Mouse (Mus musculus): ENCODE data around the gene Golm1. TPM values are rescaled to one million over a fixed set of nuclear protein-coding genes. Genes with fewer than 3 reads are reported as not detected.
A peak's percentile ranks its signal among the peaks of the same experiment; 100 is the strongest.

Gene Golm1
- polyA plus RNA-seq, 1 experiment from 2014 or later = 54.3 TPM

DNA sequence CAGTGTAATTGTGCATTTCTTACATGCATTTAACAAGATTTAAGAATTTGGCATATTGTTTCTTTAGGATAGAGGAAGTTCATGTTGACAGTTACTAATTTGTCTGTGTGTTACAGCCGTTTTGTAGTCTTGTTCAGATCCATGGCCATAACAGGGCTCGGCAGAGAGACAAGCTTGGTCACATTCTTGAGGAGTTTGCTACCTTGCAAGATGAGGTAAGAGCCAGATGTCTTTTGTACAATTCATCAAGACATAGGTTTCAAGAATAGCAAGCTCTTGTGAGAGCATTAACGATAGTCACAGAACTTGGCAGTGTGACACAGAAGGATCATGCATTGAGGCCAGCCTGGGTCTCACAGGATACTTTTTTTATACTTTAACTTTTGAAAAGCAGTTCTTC lies 51.2 kb downstream of the Golm1 start:
- Histone ChIP-seq H3K9me3 (ENCODE audit: control insufficient read depth, low read length) (no peaks in the 10 kb centered on the region), H3K27ac (replicated peaks) (no peak overlapping the region), H3K9ac (ENCODE audit: low read length) (no peak overlapping the region), H3K36me3 (ENCODE audit: control insufficient read depth, insufficient read depth, low read length) (peaks cover 23% of the 10 kb centered on the region), H3K4me2 (replicated peaks; ENCODE audit: low read depth) (no peak overlapping the region), H3K4me3 (ENCODE audit: low read depth, low read length) (no peak overlapping the region), H3K27me3 (ENCODE audit: control insufficient read depth, insufficient read depth, low read length) (no peaks in the 10 kb centered on the region), H3K4me1 (replicated peaks; ENCODE audit: control insufficient read depth, insufficient read depth) (no peaks in the 10 kb centered on the region)
- WGBS = 45% methylated on average over 3 of the region's 3 CpGs
- DNase-seq (ENCODE audit: low spot score) (no peak), ATAC-seq (ENCODE audit: low FRiP score, low TSS enrichment) (no peak)
- TF ChIP-seq EP300 (optimal IDR thresholded peaks at IDR 0.05) = peak; percentile 85
- TF ChIP-seq CTCF (IDR thresholded peaks at IDR 0.05; ENCODE audit: low read depth) = no peak

DNA sequence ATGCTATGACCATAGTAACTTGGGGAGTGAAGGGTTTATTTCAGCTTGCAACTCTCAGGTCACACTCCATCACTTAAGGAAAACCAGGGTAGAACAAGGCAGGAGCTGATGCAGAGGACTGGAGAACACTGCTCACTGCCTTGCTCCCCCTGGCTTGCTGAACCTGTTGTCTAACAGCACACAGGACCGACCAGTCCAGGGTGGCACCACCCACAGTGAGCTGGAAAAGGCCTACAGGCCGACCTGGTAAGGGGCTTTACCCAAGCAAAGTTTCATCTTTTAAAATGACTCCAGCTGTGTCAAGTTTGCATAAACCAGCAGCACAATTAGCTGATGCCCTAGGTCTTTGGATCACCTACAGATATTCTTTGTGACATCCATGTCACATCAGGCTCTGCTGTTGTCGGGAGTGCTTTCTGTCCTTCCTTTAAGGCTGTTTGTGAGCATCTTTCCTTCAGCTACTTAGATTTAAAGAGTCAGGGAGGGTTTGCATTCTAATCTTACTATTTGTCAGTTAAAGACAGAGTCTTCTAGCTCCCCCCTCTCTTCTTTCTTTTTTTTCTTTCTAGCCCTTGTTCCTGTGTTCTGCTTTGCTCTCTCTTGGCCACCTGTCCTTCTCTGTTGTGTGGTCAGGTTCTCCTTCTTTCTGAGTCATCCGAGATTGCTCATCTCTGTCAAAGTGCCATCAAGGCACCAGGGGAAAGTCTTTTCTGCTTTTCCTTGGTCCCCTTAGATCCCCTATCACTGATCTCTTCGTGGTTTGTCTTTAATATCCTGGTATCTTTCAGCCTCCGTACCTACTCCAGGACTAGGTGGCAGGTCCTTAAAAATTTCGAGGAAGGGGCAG lies 53.7 kb downstream of the Golm1 start:
- ATAC-seq (ENCODE audit: low FRiP score, low TSS enrichment) (no peak), DNase-seq (ENCODE audit: low spot score) (no peak)
- 81% methylated on average over 7 of the region's 7 CpGs for WGBS
- H3K4me1 ChIP-seq (replicated peaks; ENCODE audit: control insufficient read depth, insufficient read depth) = no peaks in the 10 kb centered on the region
- H3K4me3 ChIP-seq (ENCODE audit: low read depth, low read length) = no peak overlapping the region
- no peak overlapping the region for H3K4me2 ChIP-seq (replicated peaks; ENCODE audit: low read depth)
- no peaks in the 10 kb centered on the region for H3K9me3 ChIP-seq (ENCODE audit: control insufficient read depth, low read length)
- no peak overlapping the region for H3K27ac ChIP-seq (replicated peaks)
- TF ChIP-seq CTCF (IDR thresholded peaks at IDR 0.05; ENCODE audit: low read depth) (no peak), EP300 (optimal IDR thresholded peaks at IDR 0.05) (no peak)
- H3K36me3 ChIP-seq (ENCODE audit: control insufficient read depth, insufficient read depth, low read length) = peaks cover 25% of the 10 kb centered on the region
- no peak overlapping the region for H3K9ac ChIP-seq (ENCODE audit: low read length)
- no peaks in the 10 kb centered on the region for H3K27me3 ChIP-seq (ENCODE audit: control insufficient read depth, insufficient read depth, low read length)

GRCm38 (mm10) chr13:59618463-59618862 lies 57.1 kb downstream of the Golm1 start:
- 87% methylated on average over 6 of the region's 6 CpGs for WGBS
- H3K9ac ChIP-seq (ENCODE audit: low read length) = no peak overlapping the region
- peaks cover 14% of the 10 kb centered on the region for H3K36me3 ChIP-seq (ENCODE audit: control insufficient read depth, insufficient read depth, low read length)
- no peak for DNase-seq (ENCODE audit: low spot score)
- no peaks in the 10 kb centered on the region for H3K9me3 ChIP-seq (ENCODE audit: control insufficient read depth, low read length)
- no peak overlapping the region for H3K4me2 ChIP-seq (replicated peaks; ENCODE audit: low read depth)
- H3K27me3 ChIP-seq (ENCODE audit: control insufficient read depth, insufficient read depth, low read length) = no peaks in the 10 kb centered on the region
- H3K4me1 ChIP-seq (replicated peaks; ENCODE audit: control insufficient read depth, insufficient read depth) = no peaks in the 10 kb centered on the region
- no peak for ATAC-seq (ENCODE audit: low FRiP score, low TSS enrichment)
- no peak for TF ChIP-seq CTCF (IDR thresholded peaks at IDR 0.05; ENCODE audit: low read depth)
- TF ChIP-seq EP300 (optimal IDR thresholded peaks at IDR 0.05) = no peak
- H3K27ac ChIP-seq (replicated peaks) = no peak overlapping the region
- no peak overlapping the region for H3K4me3 ChIP-seq (ENCODE audit: low read depth, low read length)

GRCm38 (mm10) chr13:59615554-59615953 lies 60.1 kb downstream of the Golm1 start:
- DNase-seq (ENCODE audit: low spot score) (no peak), ATAC-seq (ENCODE audit: low FRiP score, low TSS enrichment) (0 out of 2 replicates have a peak, but pooled peaks have one; percentile 15)
- no peak overlapping the region for H3K9ac ChIP-seq (ENCODE audit: low read length)
- no peak for TF ChIP-seq CTCF (IDR thresholded peaks at IDR 0.05; ENCODE audit: low read depth)
- no peak for TF ChIP-seq EP300 (optimal IDR thresholded peaks at IDR 0.05)
- H3K4me1 ChIP-seq (replicated peaks; ENCODE audit: control insufficient read depth, insufficient read depth) = no peaks in the 10 kb centered on the region
- no peak overlapping the region for H3K27ac ChIP-seq (replicated peaks)
- H3K27me3 ChIP-seq (ENCODE audit: control insufficient read depth, insufficient read depth, low read length) = no peaks in the 10 kb centered on the region
- H3K4me2 ChIP-seq (replicated peaks; ENCODE audit: low read depth) = no peak overlapping the region
- H3K36me3 ChIP-seq (ENCODE audit: control insufficient read depth, insufficient read depth, low read length) = peaks cover 16% of the 10 kb centered on the region
- H3K4me3 ChIP-seq (ENCODE audit: low read depth, low read length) = no peak overlapping the region
- no peaks in the 10 kb centered on the region for H3K9me3 ChIP-seq (ENCODE audit: control insufficient read depth, low read length)
- WGBS = 51% methylated on average over 4 of the region's 4 CpGs

GRCm38 (mm10) chr13:59615152-59615551 lies 60.5 kb downstream of the Golm1 start:
- H3K9me3 ChIP-seq (ENCODE audit: control insufficient read depth, low read length) = no peaks in the 10 kb centered on the region
- 84% methylated on average over 4 of the region's 4 CpGs for WGBS
- ATAC-seq (ENCODE audit: low FRiP score, low TSS enrichment) (no peak), DNase-seq (ENCODE audit: low spot score) (no peak)
- H3K4me3 ChIP-seq (ENCODE audit: low read depth, low read length) = no peak overlapping the region
- no peak overlapping the region for H3K27ac ChIP-seq (replicated peaks)
- H3K36me3 ChIP-seq (ENCODE audit: control insufficient read depth, insufficient read depth, low read length) = peaks cover 15% of the 10 kb centered on the region
- no peaks in the 10 kb centered on the region for H3K27me3 ChIP-seq (ENCODE audit: control insufficient read depth, insufficient read depth, low read length)
- no peak overlapping the region for H3K4me2 ChIP-seq (replicated peaks; ENCODE audit: low read depth)
- no peaks in the 10 kb centered on the region for H3K4me1 ChIP-seq (replicated peaks; ENCODE audit: control insufficient read depth, insufficient read depth)
- no peak overlapping the region for H3K9ac ChIP-seq (ENCODE audit: low read length)
- TF ChIP-seq EP300 (optimal IDR thresholded peaks at IDR 0.05) (no peak), CTCF (IDR thresholded peaks at IDR 0.05; ENCODE audit: low read depth) (no peak)

- Histone ChIP-seq H3K9ac (ENCODE audit: low read length) (no peak overlapping the region), H3K4me2 (replicated peaks; ENCODE audit: low read depth) (no peak overlapping the region), H3K4me3 (ENCODE audit: low read depth, low read length) (no peak overlapping the region), H3K4me1 (replicated peaks; ENCODE audit: control insufficient read depth, insufficient read depth) (no peaks in the 10 kb centered on the region), H3K36me3 (ENCODE audit: control insufficient read depth, insufficient read depth, low read length) (peaks cover 16% of the 10 kb centered on the region), H3K9me3 (ENCODE audit: control insufficient read depth, low read length) (no peaks in the 10 kb centered on the region), H3K27me3 (ENCODE audit: control insufficient read depth, insufficient read depth, low read length) (no peaks in the 10 kb centered on the region), H3K27ac (replicated peaks) (no peak overlapping the region)
- ATAC-seq (ENCODE audit: low FRiP score, low TSS enrichment) = no peak
- DNase-seq (ENCODE audit: low spot score) = no peak
- 65% methylated on average over 4 of the region's 4 CpGs for WGBS
- TF ChIP-seq EP300 (optimal IDR thresholded peaks at IDR 0.05) (no peak), CTCF (IDR thresholded peaks at IDR 0.05; ENCODE audit: low read depth) (no peak)
Measured at GRCm38 (mm10) chr13:59613868-59614267, 61.7 kb downstream of the Golm1 start.
